Mouse (Mus musculus): ENCODE measurements around the gene Rrp9. TPM values are rescaled to one million over a fixed set of nuclear protein-coding genes. Genes with fewer than 3 reads are reported as not detected.

Gene Rrp9
- polyA plus RNA-seq, 1 experiment from 2014 or later: 41.2 TPM

- Histone ChIP-seq H3K4me2 (ENCODE audit: low read length) (no peak overlapping the region), H3K27me3 (ENCODE audit: control insufficient read depth, insufficient read depth, low read length) (no peaks in the 10 kb centered on the region), H3K9ac (replicated peaks; ENCODE audit: low read length) (no peak overlapping the region), H3K36me3 (ENCODE audit: control insufficient read depth, insufficient read depth, low read length) (no peaks in the 10 kb centered on the region), H3K4me3 (replicated peaks; ENCODE audit: low read depth, low read length) (no peak overlapping the region), H3K4me1 (ENCODE audit: control insufficient read depth, insufficient read depth, low read length) (no peaks in the 10 kb centered on the region), H3K27ac (replicated peaks; ENCODE audit: low read depth, low read length) (no peak overlapping the region), H3K9me3 (ENCODE audit: control insufficient read depth, low read length) (no peaks in the 10 kb centered on the region)
- ATAC-seq (ENCODE audit: low FRiP score, low TSS enrichment): no peak
- DNase-seq: no peak
- whole genome bisulfite sequencing: 94% methylated on average over 10 of the region's 10 CpGs
Measured at GRCm38 (mm10) chr9:106509356-106509755, 33.6 kb downstream of the Rrp9 start.

DNA sequence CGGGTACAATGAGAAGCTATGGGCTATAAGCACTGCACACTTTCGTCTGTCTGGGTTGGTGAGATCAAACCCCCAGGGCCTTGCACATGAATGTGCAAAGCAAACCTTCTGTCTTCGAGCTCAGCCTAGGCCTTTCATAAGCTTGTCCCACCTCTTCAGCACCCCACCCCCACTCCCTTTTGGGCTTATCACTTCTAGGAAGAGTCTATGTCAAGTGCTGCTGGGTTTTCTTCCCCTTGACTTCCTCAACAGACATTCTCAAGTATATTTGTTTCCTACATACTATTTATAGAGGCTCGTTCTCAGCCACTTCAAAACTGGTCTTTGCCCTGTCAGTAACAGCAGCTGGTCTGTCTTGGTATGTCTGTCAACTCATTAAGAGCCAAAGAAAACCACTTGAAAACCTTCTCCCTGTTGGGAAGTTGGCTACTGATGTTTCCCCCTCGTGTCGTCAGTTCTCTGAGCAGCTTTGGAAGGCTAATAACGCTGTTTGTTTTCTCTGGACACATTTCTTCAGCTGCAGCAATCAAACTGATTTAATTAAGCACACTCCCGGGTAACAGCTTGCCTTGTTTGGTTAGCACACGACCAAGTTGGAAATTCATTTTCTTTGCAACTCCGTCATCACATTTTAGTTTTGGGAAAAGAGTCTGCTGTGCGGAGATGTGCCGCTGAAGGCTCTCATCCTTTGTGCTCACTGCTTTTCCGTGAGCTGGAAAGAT lies 37.1 kb downstream of the Rrp9 start:
- 78% methylated on average over 13 of the region's 13 CpGs for WGBS
- Histone ChIP-seq H3K27ac (replicated peaks; ENCODE audit: low read depth, low read length) (no peak overlapping the region), H3K4me3 (replicated peaks; ENCODE audit: low read depth, low read length) (no peak overlapping the region), H3K27me3 (ENCODE audit: control insufficient read depth, insufficient read depth, low read length) (no peaks in the 10 kb centered on the region), H3K36me3 (ENCODE audit: control insufficient read depth, insufficient read depth, low read length) (no peaks in the 10 kb centered on the region), H3K9me3 (ENCODE audit: control insufficient read depth, low read length) (no peaks in the 10 kb centered on the region), H3K4me2 (ENCODE audit: low read length) (no peak overlapping the region), H3K9ac (replicated peaks; ENCODE audit: low read length) (no peak overlapping the region), H3K4me1 (ENCODE audit: control insufficient read depth, insufficient read depth, low read length) (no peaks in the 10 kb centered on the region)
- ATAC-seq (ENCODE audit: low FRiP score, low TSS enrichment): no peak
- peak; percentile 4 for DNase-seq

DNA sequence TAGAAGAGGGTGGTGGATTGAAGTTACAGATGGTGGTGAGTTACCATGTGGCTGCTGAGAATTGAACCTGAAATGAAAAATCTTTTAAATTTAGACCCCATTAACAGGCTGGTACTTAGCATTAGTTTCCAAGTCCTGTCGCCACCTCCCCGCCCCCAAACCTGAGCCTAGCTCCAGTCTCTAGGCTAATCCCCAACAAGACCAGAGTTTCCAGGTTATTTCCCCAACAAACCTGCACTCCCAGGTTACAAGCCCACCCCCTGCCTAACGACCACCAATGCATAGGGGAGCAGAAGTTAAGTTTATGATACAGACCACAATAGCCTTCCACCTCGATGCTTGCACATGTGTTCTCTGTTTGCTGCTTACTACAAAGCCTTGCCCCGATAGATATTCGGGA lies 37.8 kb downstream of the Rrp9 start:
- no peaks in the 10 kb centered on the region for H3K27me3 ChIP-seq (ENCODE audit: control insufficient read depth, insufficient read depth, low read length)
- H3K9me3 ChIP-seq (ENCODE audit: control insufficient read depth, low read length): no peaks in the 10 kb centered on the region
- no peaks in the 10 kb centered on the region for H3K36me3 ChIP-seq (ENCODE audit: control insufficient read depth, insufficient read depth, low read length)
- DNase-seq (no peak), ATAC-seq (ENCODE audit: low FRiP score, low TSS enrichment) (no peak)
- H3K4me2 ChIP-seq (ENCODE audit: low read length): no peak overlapping the region
- 75% methylated on average over 6 of the region's 6 CpGs for WGBS
- no peaks in the 10 kb centered on the region for H3K4me1 ChIP-seq (ENCODE audit: control insufficient read depth, insufficient read depth, low read length)
- no peak overlapping the region for H3K4me3 ChIP-seq (replicated peaks; ENCODE audit: low read depth, low read length)
- H3K27ac ChIP-seq (replicated peaks; ENCODE audit: low read depth, low read length): no peak overlapping the region
- no peak overlapping the region for H3K9ac ChIP-seq (replicated peaks; ENCODE audit: low read length)

GRCm38 (mm10) chr9:106514273-106514672 lies 38.5 kb downstream of the Rrp9 start, which contains the start of gene Iqcf5:
Iqcf5 (plus strand) TSS chr9:106514573.
- Histone ChIP-seq H3K4me3 (replicated peaks; ENCODE audit: low read depth, low read length) (no peak within 1 kb of the TSS), H3K27me3 (ENCODE audit: control insufficient read depth, insufficient read depth, low read length) (no peaks in the 10 kb centered on the region), H3K4me2 (ENCODE audit: low read length) (no peak within 1 kb of the TSS), H3K27ac (replicated peaks; ENCODE audit: low read depth, low read length) (no peak within 1 kb of the TSS), H3K9ac (replicated peaks; ENCODE audit: low read length) (no peak within 1 kb of the TSS), H3K9me3 (ENCODE audit: control insufficient read depth, low read length) (no peaks in the 10 kb centered on the region), H3K4me1 (ENCODE audit: control insufficient read depth, insufficient read depth, low read length) (no peaks in the 10 kb centered on the region), H3K36me3 (ENCODE audit: control insufficient read depth, insufficient read depth, low read length) (no peaks in the 10 kb centered on the region)
- DNase-seq (no peak), ATAC-seq (ENCODE audit: low FRiP score, low TSS enrichment) (no peak)
- WGBS: 91% methylated on average over 4 of the region's 4 CpGs

GRCm38 (mm10) chr9:106519433-106519832 lies 43.7 kb downstream of the Rrp9 start:
- no peak for ATAC-seq (ENCODE audit: low FRiP score, low TSS enrichment)
- no peak overlapping the region for H3K4me2 ChIP-seq (ENCODE audit: low read length)
- no peak overlapping the region for H3K27ac ChIP-seq (replicated peaks; ENCODE audit: low read depth, low read length)
- 75% methylated on average over 2 of the region's 2 CpGs for WGBS
- no peaks in the 10 kb centered on the region for H3K27me3 ChIP-seq (ENCODE audit: control insufficient read depth, insufficient read depth, low read length)
- no peaks in the 10 kb centered on the region for H3K9me3 ChIP-seq (ENCODE audit: control insufficient read depth, low read length)
- no peak overlapping the region for H3K9ac ChIP-seq (replicated peaks; ENCODE audit: low read length)
- H3K36me3 ChIP-seq (ENCODE audit: control insufficient read depth, insufficient read depth, low read length): no peaks in the 10 kb centered on the region
- no peaks in the 10 kb centered on the region for H3K4me1 ChIP-seq (ENCODE audit: control insufficient read depth, insufficient read depth, low read length)
- no peak overlapping the region for H3K4me3 ChIP-seq (replicated peaks; ENCODE audit: low read depth, low read length)
- DNase-seq: no peak

GRCm38 (mm10) chr9:106519909-106520308 lies 44.1 kb downstream of the Rrp9 start:
- no peak overlapping the region for H3K9ac ChIP-seq (replicated peaks; ENCODE audit: low read length)
- H3K4me2 ChIP-seq (ENCODE audit: low read length): no peak overlapping the region
- no peak overlapping the region for H3K4me3 ChIP-seq (replicated peaks; ENCODE audit: low read depth, low read length)
- H3K4me1 ChIP-seq (ENCODE audit: control insufficient read depth, insufficient read depth, low read length): no peaks in the 10 kb centered on the region
- ATAC-seq (ENCODE audit: low FRiP score, low TSS enrichment) (no peak), DNase-seq (no peak)
- H3K27me3 ChIP-seq (ENCODE audit: control insufficient read depth, insufficient read depth, low read length): no peaks in the 10 kb centered on the region
- WGBS: 83% methylated on average over 8 of the region's 8 CpGs
- H3K36me3 ChIP-seq (ENCODE audit: control insufficient read depth, insufficient read depth, low read length): no peaks in the 10 kb centered on the region
- no peaks in the 10 kb centered on the region for H3K9me3 ChIP-seq (ENCODE audit: control insufficient read depth, low read length)
- no peak overlapping the region for H3K27ac ChIP-seq (replicated peaks; ENCODE audit: low read depth, low read length)

DNA sequence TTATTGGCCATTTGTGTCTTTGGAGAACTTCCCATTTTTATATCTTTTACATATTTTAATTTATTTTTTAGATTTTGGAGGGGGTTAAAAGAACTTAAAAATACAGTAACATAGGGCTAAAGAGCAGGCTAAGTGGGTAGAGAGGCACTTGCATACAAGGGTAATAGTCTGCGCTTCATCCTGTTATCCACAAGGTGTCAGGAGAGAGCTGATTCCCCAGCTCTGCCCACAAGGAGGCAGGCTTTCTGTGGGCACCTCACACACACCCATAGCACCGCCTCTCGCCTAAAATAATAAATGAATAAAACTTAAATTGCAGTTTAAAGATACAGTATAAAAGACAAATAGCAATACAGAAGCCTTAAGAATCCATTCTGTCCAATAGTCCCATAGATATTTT lies 56.1 kb downstream of the Rrp9 start:
- Histone ChIP-seq H3K27ac (replicated peaks; ENCODE audit: low read depth, low read length) (no peak overlapping the region), H3K27me3 (ENCODE audit: control insufficient read depth, insufficient read depth, low read length) (no peaks in the 10 kb centered on the region), H3K9me3 (ENCODE audit: control insufficient read depth, low read length) (no peaks in the 10 kb centered on the region), H3K4me1 (ENCODE audit: control insufficient read depth, insufficient read depth, low read length) (no peaks in the 10 kb centered on the region), H3K4me3 (replicated peaks; ENCODE audit: low read depth, low read length) (no peak overlapping the region), H3K4me2 (ENCODE audit: low read length) (no peak overlapping the region), H3K36me3 (ENCODE audit: control insufficient read depth, insufficient read depth, low read length) (no peaks in the 10 kb centered on the region), H3K9ac (replicated peaks; ENCODE audit: low read length) (no peak overlapping the region)
- WGBS: 27% methylated on average over 3 of the region's 3 CpGs
- ATAC-seq (ENCODE audit: low FRiP score, low TSS enrichment) (no peak), DNase-seq (peak; percentile 69)

DNA sequence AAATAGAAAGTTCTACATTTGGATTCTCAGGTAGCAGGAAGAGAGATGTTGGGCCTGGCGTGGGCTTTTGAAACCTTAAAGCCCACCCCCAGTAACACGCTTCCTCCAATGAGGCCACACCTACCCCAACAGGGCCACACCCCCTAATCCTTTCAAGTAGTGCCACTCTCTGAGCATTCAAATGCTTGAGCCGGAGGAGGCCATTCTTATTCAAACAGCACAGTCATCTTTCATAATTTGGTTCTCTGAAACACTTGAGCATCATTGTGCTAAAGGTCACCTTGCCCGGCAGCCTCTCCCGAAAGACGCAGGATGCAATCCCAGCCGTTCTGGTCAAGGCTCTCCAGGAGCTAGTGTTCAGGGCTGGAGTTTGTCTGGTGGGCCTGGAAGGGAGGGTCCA lies 58.5 kb downstream of the Rrp9 start:
- no peak overlapping the region for H3K4me2 ChIP-seq (ENCODE audit: low read length)
- no peak for DNase-seq
- H3K27ac ChIP-seq (replicated peaks; ENCODE audit: low read depth, low read length): no peak overlapping the region
- 88% methylated on average over 7 of the region's 7 CpGs for WGBS
- no peaks in the 10 kb centered on the region for H3K27me3 ChIP-seq (ENCODE audit: control insufficient read depth, insufficient read depth, low read length)
- no peak for ATAC-seq (ENCODE audit: low FRiP score, low TSS enrichment)
- H3K36me3 ChIP-seq (ENCODE audit: control insufficient read depth, insufficient read depth, low read length): no peaks in the 10 kb centered on the region
- H3K9ac ChIP-seq (replicated peaks; ENCODE audit: low read length): no peak overlapping the region
- H3K9me3 ChIP-seq (ENCODE audit: control insufficient read depth, low read length): no peaks in the 10 kb centered on the region
- no peak overlapping the region for H3K4me3 ChIP-seq (replicated peaks; ENCODE audit: low read depth, low read length)
- no peaks in the 10 kb centered on the region for H3K4me1 ChIP-seq (ENCODE audit: control insufficient read depth, insufficient read depth, low read length)

DNA sequence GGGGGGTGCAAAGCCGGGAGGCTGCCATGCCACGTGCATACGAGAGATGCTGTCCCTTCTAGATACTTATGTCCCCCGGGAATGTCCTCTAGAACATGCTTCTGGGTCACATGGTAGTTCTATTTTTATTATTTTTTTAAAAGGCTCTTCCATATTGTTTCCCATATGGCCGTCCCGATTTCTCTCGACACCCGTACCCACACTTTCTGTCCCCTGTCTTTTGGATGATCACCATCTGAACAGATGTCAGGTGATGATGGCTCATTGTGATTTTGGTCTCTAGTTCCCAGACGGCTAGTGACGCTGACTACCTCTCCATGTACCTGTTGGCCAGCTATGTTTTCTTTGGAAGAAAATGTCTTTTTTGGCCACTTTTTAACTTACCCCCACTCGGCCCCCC lies 59.2 kb downstream of the Rrp9 start:
- WGBS: 91% methylated on average over 11 of the region's 11 CpGs
- no peak for ATAC-seq (ENCODE audit: low FRiP score, low TSS enrichment)

More for the DNA sequence above, 59.2 kb downstream of the Rrp9 start:
- no peaks in the 10 kb centered on the region for H3K36me3 ChIP-seq (ENCODE audit: control insufficient read depth, insufficient read depth, low read length)
- no peaks in the 10 kb centered on the region for H3K9me3 ChIP-seq (ENCODE audit: control insufficient read depth, low read length)
- no peaks in the 10 kb centered on the region for H3K27me3 ChIP-seq (ENCODE audit: control insufficient read depth, insufficient read depth, low read length)
- H3K4me3 ChIP-seq (replicated peaks; ENCODE audit: low read depth, low read length): no peak overlapping the region
- no peak overlapping the region for H3K27ac ChIP-seq (replicated peaks; ENCODE audit: low read depth, low read length)
- no peak overlapping the region for H3K4me2 ChIP-seq (ENCODE audit: low read length)
- DNase-seq: no peak
- no peak overlapping the region for H3K9ac ChIP-seq (replicated peaks; ENCODE audit: low read length)
- H3K4me1 ChIP-seq (ENCODE audit: control insufficient read depth, insufficient read depth, low read length): no peaks in the 10 kb centered on the region
